In genomic region chr3:82995368-82995767, GRCm38 (mm10) we compare ENCODE assay signal across 8 mouse cellular contexts. TPM values are rescaled to one million over a fixed set of nuclear protein-coding genes. Genes with fewer than 3 reads are reported as not detected.
DNase-seq lines count a peak whose midpoint lies in the region; ATAC-seq and TF ChIP-seq lines count a peak whose summit lies in the region.

No protein-coding gene starts in this region.

- peak overlapping the region; percentile 42 to 62; a peak in 3 of 4 replicates for H3K4me3 ChIP-seq in ES-E14 (ENCODE audit: insufficient read depth in 1 of 2, low read depth in 1 of 2, low read length in 2 of 2, poor library complexity in 1 of 2, severe bottlenecking in 1 of 2)
- no peak overlapping the region for H3K4me3 ChIP-seq in forebrain, postnatal 0 days (ENCODE audit: low read depth, low read length)
- peak overlapping the region; percentile 42 for H3K4me3 ChIP-seq in hindbrain, embryonic 10.5 days
- H3K4me3 ChIP-seq in limb, embryonic 12.5 days (replicated peaks): peak overlapping the region; percentile 29
- peak overlapping the region; percentile 30 for H3K4me3 ChIP-seq in midbrain, embryonic 13.5 days (replicated peaks)

- WGBS in forebrain, postnatal 0 days: 3% methylated on average over 24 of the region's 24 CpGs
- WGBS in hindbrain, embryonic 10.5 days: under 1% methylated on average over 24 of the region's 24 CpGs
- 2% methylated on average over 24 of the region's 24 CpGs for WGBS in limb, embryonic 12.5 days
- WGBS in midbrain, embryonic 13.5 days: 3% methylated on average over 24 of the region's 24 CpGs

- H3K4me1 ChIP-seq in ES-E14 (ENCODE audit: control insufficient read depth in 2 of 2, insufficient read depth in 2 of 2, low read length in 2 of 2, poor library complexity in 1 of 2): peaks cover 1 to 4% of the 10 kb centered on the region in 2 experiments; a peak in 2 of 4 replicates
- H3K4me1 ChIP-seq in forebrain, postnatal 0 days (ENCODE audit: insufficient read depth): peaks cover 5% of the 10 kb centered on the region; the same call in 1 of the 2 replicates
- peaks cover 8% of the 10 kb centered on the region for H3K4me1 ChIP-seq in hindbrain, embryonic 10.5 days (replicated peaks)
- peaks cover 23% of the 10 kb centered on the region for H3K4me1 ChIP-seq in limb, embryonic 12.5 days (replicated peaks)
- peaks cover 10% of the 10 kb centered on the region for H3K4me1 ChIP-seq in midbrain, embryonic 13.5 days (replicated peaks)

- H3K27me3 ChIP-seq in forebrain, postnatal 0 days (ENCODE audit: insufficient read depth, low read length): peaks cover 3% of the 10 kb centered on the region; the same call in 1 of the 2 replicates
- peaks cover 33% of the 10 kb centered on the region for H3K27me3 ChIP-seq in hindbrain, embryonic 10.5 days (ENCODE audit: insufficient read depth, poor library complexity, severe bottlenecking)
- H3K27me3 ChIP-seq in limb, embryonic 12.5 days: peaks cover 9% of the 10 kb centered on the region; the same call in 1 of the 2 replicates
- H3K27me3 ChIP-seq in midbrain, embryonic 13.5 days: peaks cover 20% of the 10 kb centered on the region

- no peak for DNase-seq in ES-E14 (ENCODE audit: low read depth, low spot score)
- peak; percentile 26 to 36 for DNase-seq in adrenal gland, postnatal 4 days (ENCODE audit: low spot score in 2 of 2)
- peak; percentile 50 for DNase-seq in forebrain, postnatal 0 days
- peak; percentile 81 for DNase-seq in hindbrain, embryonic 10.5 days (ENCODE audit: low spot score)
- peak; percentile 78 for DNase-seq in urinary bladder, postnatal 14 days (ENCODE audit: low spot score)
- no peak for DNase-seq in frontal cortex, postnatal 14 days (ENCODE audit: low spot score in 2 of 2)

- no peak overlapping the region for H3K27ac ChIP-seq in ES-E14 (ENCODE audit: insufficient read depth, low read depth, low read length, poor library complexity, severe bottlenecking)
- H3K27ac ChIP-seq in forebrain, postnatal 0 days (ENCODE audit: low read depth, low read length): no peak overlapping the region
- no peak overlapping the region; the same call in 1 of the 2 replicates for H3K27ac ChIP-seq in hindbrain, embryonic 10.5 days
- no peak overlapping the region for H3K27ac ChIP-seq in limb, embryonic 12.5 days
- H3K27ac ChIP-seq in midbrain, embryonic 13.5 days: no peak overlapping the region

- ATAC-seq in forebrain, postnatal 0 days: peak; percentile 50
- peak; percentile 58 for ATAC-seq in limb, embryonic 12.5 days (ENCODE audit: insufficient number of reproducible peaks, insufficient read depth, low FRiP score, low TSS enrichment, low read depth)
- peak; percentile 49 for ATAC-seq in midbrain, embryonic 13.5 days

- H3K4me2 ChIP-seq in forebrain, postnatal 0 days (ENCODE audit: low read depth): peak overlapping the region; percentile 41
- H3K4me2 ChIP-seq in limb, embryonic 12.5 days: peak overlapping the region; percentile 62
- peak overlapping the region; percentile 56 for H3K4me2 ChIP-seq in midbrain, embryonic 13.5 days (replicated peaks)

- no peaks in the 10 kb centered on the region for H3K36me3 ChIP-seq in ES-E14 (ENCODE audit: control insufficient read depth, insufficient read depth, low read length, poor library complexity, severe bottlenecking)
- H3K36me3 ChIP-seq in forebrain, postnatal 0 days (ENCODE audit: insufficient read depth): no peaks in the 10 kb centered on the region
- no peaks in the 10 kb centered on the region for H3K36me3 ChIP-seq in hindbrain, embryonic 10.5 days
- no peaks in the 10 kb centered on the region for H3K36me3 ChIP-seq in limb, embryonic 12.5 days
- H3K36me3 ChIP-seq in midbrain, embryonic 13.5 days: no peaks in the 10 kb centered on the region

- no peaks in the 10 kb centered on the region for H3K9me3 ChIP-seq in ES-E14 (ENCODE audit: control insufficient read depth, insufficient read depth, low read depth, low read length)
- H3K9me3 ChIP-seq in forebrain, postnatal 0 days (ENCODE audit: low read length): no peaks in the 10 kb centered on the region
- H3K9me3 ChIP-seq in hindbrain, embryonic 10.5 days: no peaks in the 10 kb centered on the region
- no peaks in the 10 kb centered on the region for H3K9me3 ChIP-seq in limb, embryonic 12.5 days
- no peaks in the 10 kb centered on the region for H3K9me3 ChIP-seq in midbrain, embryonic 13.5 days

- in situ Hi-C loops in ES-E14 (cut with MboI; ENCODE audit: low sequenced_read_pairs in 2 of 2, unreplicated experiment in 2 of 2): no loop called here

- TF ChIP-seq CTCF in forebrain, postnatal 0 days (IDR thresholded peaks at IDR 0.05; ENCODE audit: low read depth): peak; percentile 68

- peak overlapping the region; percentile 54 for H3K9ac ChIP-seq in ES-E14 (ENCODE audit: insufficient read depth, low read depth, low read length, poor library complexity, severe bottlenecking)
- 0 out of 2 replicates have a peak overlapping the region, but pooled peaks have one; percentile 14 for H3K9ac ChIP-seq in forebrain, postnatal 0 days
- H3K9ac ChIP-seq in limb, embryonic 12.5 days (replicated peaks): no peak overlapping the region
- peak overlapping the region; percentile 55 for H3K9ac ChIP-seq in midbrain, embryonic 13.5 days (replicated peaks)

TF ChIP-seq in ES-E14, 5 proteins besides CTCF, POLR2A, EP300 and RAD21:
- TF ChIP-seq CHD2 (IDR thresholded peaks at IDR 0.05; ENCODE audit: low read depth, low read length): no peak
- no peak for TF ChIP-seq MAFK (IDR thresholded peaks at IDR 0.05; ENCODE audit: insufficient read depth, low read depth, low read length)
- no peak for TF ChIP-seq HCFC1 (IDR thresholded peaks at IDR 0.05; ENCODE audit: borderline replicate concordance, insufficient read depth, low read length)
TF ChIP-seq in ES-E14: peak in this region for 0.

RNA-seq across cellular contexts. Expression of gene Fgg, which starts 12.2 kb away (rescaled TPM):
- total RNA-seq in ES-E14 (2012; rRNA removed): 0.45 and 0.48 TPM in 2 replicates
- 100 to 1,000 TPM in 1 of 2 experiments, 1 to 10 TPM in 1; 7.6 to 283 TPM for total RNA-seq in adrenal gland, postnatal 4 days (2021)
- total RNA-seq in forebrain, postnatal 0 days (2014; rRNA removed): 0.19 and 0.62 TPM in 2 replicates
- not detected in 2 replicates for polyA plus RNA-seq in forebrain, postnatal 0 days (2015; fragmentation: Nextera tagmentation; extraction: Ambion mirVana)
- not detected in 2 replicates for polyA plus RNA-seq in hindbrain, embryonic 10.5 days (2016; fragmentation: Nextera tagmentation; extraction: Ambion mirVana)
- 0.12 TPM in 1 of 2 replicates, not detected in the other for polyA plus RNA-seq in limb, embryonic 12.5 days (2016; fragmentation: Nextera tagmentation; extraction: Ambion mirVana)
- 0.71 TPM in 1 of 2 replicates, not detected in the other for polyA plus RNA-seq in midbrain, embryonic 13.5 days (2015; fragmentation: Nextera tagmentation; extraction: Ambion mirVana)

RNA-seq across cellular contexts. Expression of gene Fga, which starts 30.5 kb away (rescaled TPM):
- 0.11 TPM in 1 of 2 replicates, not detected in the other for total RNA-seq in ES-E14 (2012; rRNA removed)
- 100 to 1,000 TPM in 1 of 2 experiments, 1 to 10 TPM in 1; 8.3 to 344 TPM for total RNA-seq in adrenal gland, postnatal 4 days (2021)
- total RNA-seq in forebrain, postnatal 0 days (2014; rRNA removed): 0.38 TPM in 1 of 2 replicates, not detected in the other
- polyA plus RNA-seq in forebrain, postnatal 0 days (2015; fragmentation: Nextera tagmentation; extraction: Ambion mirVana): 0.10 TPM in 1 of 2 replicates, not detected in the other
- polyA plus RNA-seq in hindbrain, embryonic 10.5 days (2016; fragmentation: Nextera tagmentation; extraction: Ambion mirVana): not detected in 2 replicates
- polyA plus RNA-seq in limb, embryonic 12.5 days (2016; fragmentation: Nextera tagmentation; extraction: Ambion mirVana): 0.10 and 0.15 TPM in 2 replicates
- 0.09 TPM in 1 of 2 replicates, not detected in the other for polyA plus RNA-seq in midbrain, embryonic 13.5 days (2015; fragmentation: Nextera tagmentation; extraction: Ambion mirVana)

RNA-seq across cellular contexts. Expression of gene Fgb, which starts 54.3 kb away (rescaled TPM):
- total RNA-seq in ES-E14 (2012; rRNA removed): not detected in 2 replicates
- total RNA-seq in adrenal gland, postnatal 4 days (2021): 100 to 1,000 TPM in 1 of 2 experiments, 1 to 10 TPM in 1; 4.0 to 144 TPM
- not detected in 2 replicates for total RNA-seq in forebrain, postnatal 0 days (2014; rRNA removed)
- not detected in 2 replicates for polyA plus RNA-seq in forebrain, postnatal 0 days (2015; fragmentation: Nextera tagmentation; extraction: Ambion mirVana)
- polyA plus RNA-seq in hindbrain, embryonic 10.5 days (2016; fragmentation: Nextera tagmentation; extraction: Ambion mirVana): not detected in 2 replicates
- polyA plus RNA-seq in limb, embryonic 12.5 days (2016; fragmentation: Nextera tagmentation; extraction: Ambion mirVana): 0.05 TPM in 1 of 2 replicates, not detected in the other
- polyA plus RNA-seq in midbrain, embryonic 13.5 days (2015; fragmentation: Nextera tagmentation; extraction: Ambion mirVana): 0.11 TPM in 1 of 2 replicates, not detected in the other

RNA-seq across cellular contexts. Expression of gene Plrg1, which starts 60.0 kb away (rescaled TPM):
- 71.4 and 81.7 TPM in 2 replicates for total RNA-seq in ES-E14 (2012; rRNA removed)
- total RNA-seq in adrenal gland, postnatal 4 days (2021): 10 to 100 TPM; 53.2 to 59.1 TPM
- 90.8 and 94.0 TPM in 2 replicates for total RNA-seq in forebrain, postnatal 0 days (2014; rRNA removed)
- 85.6 and 95.0 TPM in 2 replicates for polyA plus RNA-seq in forebrain, postnatal 0 days (2015; fragmentation: Nextera tagmentation; extraction: Ambion mirVana)
- polyA plus RNA-seq in hindbrain, embryonic 10.5 days (2016; fragmentation: Nextera tagmentation; extraction: Ambion mirVana): 138 and 139 TPM in 2 replicates
- polyA plus RNA-seq in limb, embryonic 12.5 days (2016; fragmentation: Nextera tagmentation; extraction: Ambion mirVana): 123 and 125 TPM in 2 replicates
- polyA plus RNA-seq in midbrain, embryonic 13.5 days (2015; fragmentation: Nextera tagmentation; extraction: Ambion mirVana): 115 and 119 TPM in 2 replicates

Comparison
In these comparisons a context has a peak if more than half of its experiments do, and no peak if none do; other contexts are left out.
1. DNase-seq: peak in adrenal gland, postnatal 4 days (2 of 2), forebrain, postnatal 0 days (single experiment), hindbrain, embryonic 10.5 days (single experiment) and urinary bladder, postnatal 14 days (single experiment); none in ES-E14 (single experiment) and frontal cortex, postnatal 14 days (0 of 2).
2. Peak in every context shown above with its lines, with median percentiles within 50 percentile points of each other: ATAC-seq and H3K4me2 ChIP-seq.